Mouse (Mus musculus) bone marrow macrophage, adult 2 months (primary cell): ENCODE results near the gene Hist1h2ba.

Experiments
- CTCF ChIP-seq: IDR thresholded peaks from 2 replicates; pipeline ENCODE4 v1.5.1; 2012; ENCODE audit warnings: low read depth, mild to moderate bottlenecking, low read length, moderate library complexity
- POLR2A ChIP-seq: IDR thresholded peaks from 2 replicates; pipeline ENCODE4 v1.6.1; 2012; ENCODE audit warnings: mild to moderate bottlenecking, low read depth, low read length, borderline replicate concordance

DNA sequence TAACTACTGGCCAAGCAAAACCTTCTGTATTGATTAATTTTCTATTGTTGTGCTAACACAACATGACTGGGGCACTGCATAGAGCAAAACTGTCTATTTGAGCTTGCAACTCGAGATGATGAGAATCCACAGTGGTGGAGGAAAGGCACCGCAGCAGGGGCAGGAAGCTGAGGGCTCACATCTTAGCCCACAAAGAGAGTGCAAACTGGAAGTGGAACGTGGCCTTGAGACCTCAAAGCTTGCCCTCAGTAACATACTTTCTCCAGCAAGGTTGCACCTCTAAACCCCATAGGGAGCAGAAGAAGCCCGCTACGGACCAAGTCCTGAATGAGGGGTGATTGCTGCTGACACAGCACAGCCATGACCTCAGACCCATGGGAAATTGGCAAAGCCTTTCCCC, 23.8 kb downstream of the Hist1h2ba start:
- no peak for TF ChIP-seq POLR2A
- no peak for TF ChIP-seq CTCF
